Mouse (Mus musculus): ENCODE data around the gene Pacsin1. TPM values are rescaled to one million over a fixed set of nuclear protein-coding genes. Genes with fewer than 3 reads are reported as not detected.

Gene Pacsin1
- polyA plus RNA-seq, 1 experiment from 2014 or later = 0.20 TPM

- Histone ChIP-seq H3K4me3 (no peak overlapping the region), H3K9me3 (replicated peaks) (no peaks in the 10 kb centered on the region), H3K4me1 (peaks cover 22% of the 10 kb centered on the region), H3K27ac (no peak overlapping the region), H3K36me3 (no peaks in the 10 kb centered on the region), H3K27me3 (replicated peaks) (peaks cover 63% of the 10 kb centered on the region), H3K4me2 (no peak overlapping the region), H3K9ac (no peak overlapping the region)
- no peak for ATAC-seq
- WGBS (ENCODE audit: insufficient replicate concordance) = 5% methylated on average over 5 of the region's 5 CpGs
Measured at GRCm38 (mm10) chr17:27656414-27656813, 1.1 kb downstream of the Pacsin1 start.

DNA sequence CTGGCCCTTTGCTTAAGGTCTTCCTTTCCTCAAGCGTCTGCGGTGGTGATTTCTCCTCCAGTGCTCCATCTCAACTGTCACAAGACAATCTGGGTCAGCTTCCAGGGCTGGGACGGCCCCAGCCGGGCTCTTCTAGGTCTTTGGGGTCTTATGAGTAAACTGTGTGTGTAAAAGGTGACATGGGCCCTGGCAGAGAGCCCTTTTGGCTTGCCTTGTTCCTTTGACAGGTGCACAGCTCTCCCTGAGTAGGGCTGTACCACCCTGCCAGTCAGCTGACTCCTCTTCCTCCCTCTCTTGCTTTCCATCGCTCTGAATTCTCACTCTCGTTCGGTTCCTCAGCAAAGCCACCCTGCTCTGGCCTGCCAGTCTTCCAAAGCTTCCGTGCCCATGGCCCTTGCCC lies 1.8 kb downstream of the Pacsin1 start:
- 51% methylated on average over 8 of the region's 8 CpGs for WGBS (ENCODE audit: insufficient replicate concordance)
- Histone ChIP-seq H3K27ac (no peak overlapping the region), H3K4me2 (no peak overlapping the region), H3K36me3 (no peaks in the 10 kb centered on the region), H3K27me3 (replicated peaks) (peaks cover 56% of the 10 kb centered on the region), H3K9ac (no peak overlapping the region), H3K4me3 (no peak overlapping the region), H3K4me1 (peaks cover 22% of the 10 kb centered on the region), H3K9me3 (replicated peaks) (no peaks in the 10 kb centered on the region)
- no peak for ATAC-seq

DNA sequence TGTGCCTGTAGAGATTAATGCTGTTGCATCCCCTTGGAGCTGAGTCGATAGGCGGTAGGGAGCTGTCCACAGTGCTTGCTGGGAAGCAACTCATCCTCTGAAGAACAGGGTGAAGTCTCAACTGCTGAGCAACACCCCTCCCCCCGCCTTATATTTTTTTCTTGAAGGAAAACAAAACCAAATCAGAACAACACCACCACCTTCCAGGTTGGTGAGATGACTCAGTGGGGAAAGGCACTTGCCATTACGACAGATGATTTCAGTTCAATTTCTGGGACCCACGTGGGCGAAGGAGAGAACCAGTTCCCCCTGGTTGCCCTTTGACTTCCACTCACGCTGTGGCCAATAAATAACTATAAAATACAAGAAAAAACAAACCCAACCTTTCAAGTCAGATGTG lies 3.5 kb downstream of the Pacsin1 start:
- peaks cover 16% of the 10 kb centered on the region for H3K4me1 ChIP-seq
- no peak overlapping the region for H3K9ac ChIP-seq
- H3K27ac ChIP-seq = no peak overlapping the region
- H3K9me3 ChIP-seq (replicated peaks) = no peaks in the 10 kb centered on the region
- no peak overlapping the region for H3K4me2 ChIP-seq
- H3K27me3 ChIP-seq (replicated peaks) = peaks cover 40% of the 10 kb centered on the region
- no peak overlapping the region for H3K4me3 ChIP-seq
- 54% methylated on average over 7 of the region's 7 CpGs for WGBS (ENCODE audit: insufficient replicate concordance)
- no peak for ATAC-seq
- no peaks in the 10 kb centered on the region for H3K36me3 ChIP-seq

DNA sequence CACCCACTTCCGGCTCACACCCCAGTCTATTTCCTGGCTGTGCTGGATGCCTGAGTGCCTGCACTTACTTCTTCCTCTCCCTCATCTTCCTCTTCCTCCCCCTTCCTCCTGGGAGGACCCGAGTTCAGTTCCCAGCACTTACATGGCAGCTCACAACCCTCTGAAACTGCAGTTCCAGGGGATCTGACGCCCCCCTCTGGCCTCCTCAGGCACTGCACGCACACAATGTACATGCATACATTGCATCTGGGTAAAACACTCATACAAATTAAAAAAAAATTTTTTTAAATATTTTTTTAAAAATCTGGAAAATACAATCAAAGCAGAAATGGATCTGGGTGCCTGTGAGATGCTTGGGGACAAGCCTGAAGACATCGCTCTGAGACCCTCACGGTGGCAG lies 16.4 kb downstream of the Pacsin1 start:
- no peak overlapping the region for H3K9ac ChIP-seq
- H3K9me3 ChIP-seq (replicated peaks) = no peaks in the 10 kb centered on the region
- no peaks in the 10 kb centered on the region for H3K27me3 ChIP-seq (replicated peaks)
- 66% methylated on average over 6 of the region's 6 CpGs for WGBS (ENCODE audit: insufficient replicate concordance)
- ATAC-seq = no peak
- no peak overlapping the region for H3K4me3 ChIP-seq
- H3K4me1 ChIP-seq = no peaks in the 10 kb centered on the region
- no peak overlapping the region for H3K4me2 ChIP-seq
- H3K36me3 ChIP-seq = no peaks in the 10 kb centered on the region
- H3K27ac ChIP-seq = no peak overlapping the region

DNA sequence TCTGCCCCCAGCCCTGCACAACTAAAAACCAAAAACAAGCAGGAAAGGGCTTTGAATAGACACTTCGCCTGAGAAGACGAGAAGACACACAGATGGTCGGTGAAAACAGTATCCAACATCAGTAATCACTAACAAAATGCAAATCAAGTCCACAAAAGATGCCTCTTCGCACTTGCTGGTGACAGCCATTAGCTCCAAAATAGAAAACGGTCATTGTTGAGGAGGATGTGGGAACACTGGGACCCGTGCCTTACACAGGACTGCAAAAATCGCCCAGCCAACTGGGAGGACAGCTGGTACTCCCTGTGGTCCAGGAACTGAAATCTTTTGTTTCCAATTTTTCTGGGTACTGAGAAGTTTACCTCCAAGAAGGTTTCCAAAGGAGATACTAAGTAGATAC lies 18.6 kb downstream of the Pacsin1 start:
- 0 out of 2 replicates have a peak, but pooled peaks cover under 1% of the 10 kb centered on the region for H3K4me1 ChIP-seq
- no peak overlapping the region for H3K27ac ChIP-seq
- H3K4me3 ChIP-seq = no peak overlapping the region
- peaks cover 6% of the 10 kb centered on the region; the same call in 1 of the 2 replicates for H3K27me3 ChIP-seq (replicated peaks)
- ATAC-seq = no peak
- 73% methylated on average over 7 of the region's 7 CpGs for WGBS (ENCODE audit: insufficient replicate concordance)
- no peaks in the 10 kb centered on the region for H3K9me3 ChIP-seq (replicated peaks)
- H3K4me2 ChIP-seq = no peak overlapping the region
- no peak overlapping the region for H3K9ac ChIP-seq
- no peaks in the 10 kb centered on the region for H3K36me3 ChIP-seq

GRCm38 (mm10) chr17:27675453-27675852 lies 20.1 kb downstream of the Pacsin1 start:
- no peak for ATAC-seq
- no peak overlapping the region for H3K4me2 ChIP-seq
- H3K9me3 ChIP-seq (replicated peaks) = no peaks in the 10 kb centered on the region
- peaks cover 6% of the 10 kb centered on the region; the same call in 1 of the 2 replicates for H3K4me1 ChIP-seq
- H3K9ac ChIP-seq = no peak overlapping the region
- no peak overlapping the region for H3K27ac ChIP-seq
- no peaks in the 10 kb centered on the region for H3K36me3 ChIP-seq
- WGBS (ENCODE audit: insufficient replicate concordance) = 36% methylated on average over 9 of the region's 9 CpGs
- peaks cover 6% of the 10 kb centered on the region; the same call in 1 of the 2 replicates for H3K27me3 ChIP-seq (replicated peaks)
- H3K4me3 ChIP-seq = no peak overlapping the region

DNA sequence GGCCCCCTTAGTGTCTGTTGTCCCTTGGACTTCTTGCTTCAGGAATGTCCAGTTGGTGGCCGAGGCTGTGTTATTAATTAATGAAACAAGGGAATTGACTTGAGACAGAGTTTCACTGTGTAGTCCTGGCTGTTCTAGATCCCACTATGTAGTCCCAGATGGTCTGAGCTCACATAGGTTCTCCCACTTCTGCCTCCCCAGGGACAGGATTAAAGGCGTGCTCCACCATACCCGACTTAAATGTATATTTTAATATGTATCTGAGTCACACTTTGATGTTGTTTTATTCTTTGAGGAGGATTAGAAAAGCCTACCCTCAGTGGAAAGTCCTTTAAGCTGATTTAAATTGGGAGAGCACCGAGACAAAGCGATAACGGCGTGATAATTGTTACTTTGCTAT lies 21.0 kb downstream of the Pacsin1 start:
- Histone ChIP-seq H3K9ac (no peak overlapping the region), H3K4me2 (no peak overlapping the region), H3K27me3 (replicated peaks) (peaks cover 8% of the 10 kb centered on the region; the same call in 1 of the 2 replicates), H3K9me3 (replicated peaks) (no peaks in the 10 kb centered on the region), H3K36me3 (no peaks in the 10 kb centered on the region), H3K4me1 (peaks cover 6% of the 10 kb centered on the region; the same call in 1 of the 2 replicates), H3K4me3 (no peak overlapping the region), H3K27ac (no peak overlapping the region)
- 59% methylated on average over 7 of the region's 7 CpGs for WGBS (ENCODE audit: insufficient replicate concordance)
- no peak for ATAC-seq

- Histone ChIP-seq H3K27ac (no peak overlapping the region), H3K36me3 (no peaks in the 10 kb centered on the region), H3K9ac (no peak overlapping the region), H3K27me3 (replicated peaks) (peaks cover 18% of the 10 kb centered on the region), H3K4me1 (peaks cover 6% of the 10 kb centered on the region; the same call in 1 of the 2 replicates), H3K9me3 (replicated peaks) (no peaks in the 10 kb centered on the region), H3K4me3 (no peak overlapping the region), H3K4me2 (no peak overlapping the region)
- 61% methylated on average over 5 of the region's 5 CpGs for WGBS (ENCODE audit: insufficient replicate concordance)
- no peak for ATAC-seq
Measured at GRCm38 (mm10) chr17:27677756-27678155, 22.4 kb downstream of the Pacsin1 start.

DNA sequence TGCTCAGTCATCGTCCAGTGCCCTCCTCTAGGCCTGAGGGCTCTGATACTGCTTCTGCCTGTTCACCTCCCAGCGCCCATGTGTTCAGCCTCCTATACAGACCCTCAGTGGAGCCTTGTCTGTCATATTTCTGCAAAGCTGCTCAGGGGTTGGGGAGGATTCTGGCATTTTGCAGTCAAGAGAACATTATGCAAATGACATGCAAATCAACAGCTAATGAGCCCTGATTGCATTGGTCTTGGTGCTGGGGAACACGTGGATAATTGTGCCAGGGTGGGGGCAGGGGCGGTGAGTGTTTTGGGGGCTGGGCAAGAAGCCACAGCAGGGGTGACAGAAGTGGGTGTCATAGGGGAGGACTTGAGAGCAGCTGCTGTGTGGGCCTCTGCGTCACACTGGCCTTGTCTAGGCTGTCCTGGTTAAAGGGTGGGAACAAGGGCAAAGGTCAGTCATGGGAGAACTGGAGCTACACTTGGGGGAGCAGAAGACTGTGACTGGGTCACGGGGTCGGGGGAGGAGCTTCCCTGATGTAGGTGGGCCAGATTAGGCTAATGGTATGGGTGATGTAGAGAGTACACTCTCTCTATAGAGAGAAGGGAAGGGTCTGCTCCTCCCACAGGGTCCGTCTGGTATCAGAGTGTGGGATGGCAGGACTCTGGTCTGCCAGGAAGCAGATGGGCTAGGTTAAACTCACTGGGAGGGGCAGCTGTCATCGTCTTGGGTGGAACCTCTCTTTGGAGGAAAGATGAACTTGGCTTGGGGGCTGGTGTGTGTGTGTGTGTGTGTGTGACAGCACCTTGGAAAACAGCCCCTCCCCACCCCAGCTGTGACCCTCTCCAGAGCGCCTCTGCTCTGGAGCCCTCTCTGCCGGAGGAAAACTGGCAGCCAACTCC lies 23.9 kb downstream of the Pacsin1 start:
- Histone ChIP-seq H3K4me2 (no peak overlapping the region), H3K36me3 (no peaks in the 10 kb centered on the region), H3K9me3 (replicated peaks) (no peaks in the 10 kb centered on the region), H3K4me1 (peaks cover 6% of the 10 kb centered on the region; the same call in 1 of the 2 replicates), H3K9ac (no peak overlapping the region), H3K27ac (no peak overlapping the region), H3K27me3 (replicated peaks) (peaks cover 32% of the 10 kb centered on the region), H3K4me3 (no peak overlapping the region)
- WGBS (ENCODE audit: insufficient replicate concordance) = 50% methylated on average over 11 of the region's 11 CpGs
- peak; percentile 60; the same call in 1 of the 2 replicates for ATAC-seq

- H3K9me3 ChIP-seq (replicated peaks) = no peaks in the 10 kb centered on the region
- peaks cover 84% of the 10 kb centered on the region for H3K27me3 ChIP-seq (replicated peaks)
- peak overlapping the region; percentile 57 for H3K4me2 ChIP-seq
- no peak for ATAC-seq
- H3K36me3 ChIP-seq = no peaks in the 10 kb centered on the region
- 1% methylated on average over 42 of the region's 53 CpGs for whole genome bisulfite sequencing (ENCODE audit: insufficient replicate concordance)
- no peak overlapping the region for H3K9ac ChIP-seq
- peaks cover 10% of the 10 kb centered on the region for H3K4me1 ChIP-seq
- H3K4me3 ChIP-seq = peak overlapping the region; percentile 27
- no peak overlapping the region for H3K27ac ChIP-seq
Measured at GRCm38 (mm10) chr17:27684886-27685549, 29.7 kb downstream of the Pacsin1 start.

- H3K4me2 ChIP-seq = peak overlapping the region; percentile 57
- H3K9me3 ChIP-seq (replicated peaks) = no peaks in the 10 kb centered on the region
- ATAC-seq = no peak
- H3K27me3 ChIP-seq (replicated peaks) = peaks cover 89% of the 10 kb centered on the region
- peaks cover 10% of the 10 kb centered on the region for H3K4me1 ChIP-seq
- H3K36me3 ChIP-seq = no peaks in the 10 kb centered on the region
- no peak overlapping the region for H3K27ac ChIP-seq
- H3K9ac ChIP-seq = no peak overlapping the region
- H3K4me3 ChIP-seq = peak overlapping the region; percentile 27; the same call in 1 of the 2 replicates
- 3% methylated on average over 11 of the region's 11 CpGs for WGBS (ENCODE audit: insufficient replicate concordance)
Measured at GRCm38 (mm10) chr17:27685550-27685913, 30.2 kb downstream of the Pacsin1 start.

- no peak for ATAC-seq
- Histone ChIP-seq H3K4me2 (no peak overlapping the region), H3K9ac (no peak overlapping the region), H3K27me3 (replicated peaks) (peaks cover 88% of the 10 kb centered on the region), H3K4me3 (no peak overlapping the region), H3K9me3 (replicated peaks) (no peaks in the 10 kb centered on the region), H3K4me1 (peaks cover 10% of the 10 kb centered on the region), H3K27ac (no peak overlapping the region), H3K36me3 (no peaks in the 10 kb centered on the region)
- 19% methylated on average over 5 of the region's 5 CpGs for WGBS (ENCODE audit: insufficient replicate concordance)
Measured at GRCm38 (mm10) chr17:27686395-27686794, 31.1 kb downstream of the Pacsin1 start.

Measured in liver, embryonic 12.5 days (tissue).